Mouse (Mus musculus) MEL (cell line): ENCODE data around the gene Slc44a2.

ENCODE experiments used
- HCFC1 ChIP-seq: IDR thresholded peaks from 2 replicates; pipeline ENCODE4 v1.6.1; 2012; ENCODE audit warnings: low read depth, mild to moderate bottlenecking, inconsistent platforms, low read length, improper control_type of control experiment, moderate library complexity
- MAFK ChIP-seq: IDR thresholded peaks from 2 replicates; pipeline ENCODE4 v1.6.1; 2011; ENCODE audit warnings: low read depth, mild to moderate bottlenecking, low read length, improper control_type of control experiment, borderline replicate concordance
- MYC ChIP-seq: IDR thresholded peaks from 2 replicates; pipeline ENCODE4 v1.6.1; 2011; ENCODE audit warnings: low read depth, mild to moderate bottlenecking, low read length, improper control_type of control experiment, moderate library complexity

DNA sequence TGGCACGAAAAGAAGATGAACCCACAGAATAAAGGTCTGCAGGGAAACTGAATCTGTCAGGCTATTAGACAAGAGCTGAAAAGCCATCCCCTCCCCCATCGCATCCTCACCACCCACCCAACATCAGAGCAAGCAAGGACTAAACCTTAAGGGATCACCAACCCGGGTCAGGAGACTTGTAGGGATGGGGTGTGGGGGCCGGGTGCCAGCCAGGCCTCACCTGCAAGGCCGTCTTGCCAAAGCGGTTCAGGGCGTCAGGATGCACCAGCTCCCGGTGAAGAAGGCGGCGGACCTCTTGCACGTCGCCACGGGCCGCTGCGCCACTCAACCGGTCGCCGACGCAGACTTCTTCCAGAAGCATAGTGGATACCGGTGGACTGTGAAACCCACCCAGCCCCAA is 29.9 kb upstream of the Slc44a2 start:
- no peak for TF ChIP-seq MYC
- no peak for TF ChIP-seq MAFK
- no peak for TF ChIP-seq HCFC1
